Mouse (Mus musculus) liver, adult 2 months (tissue): ENCODE data around the gene Gm10096. TPM values are rescaled to one million over a fixed set of nuclear protein-coding genes. Genes with fewer than 3 reads are reported as not detected.
"Not testable (repeated sequence)": the region's sequence is repeated elsewhere in the genome, so short reads cannot be mapped to it uniquely, and the experiment has no call there.

Experiments
- DNase-seq: peaks from one replicate; pipeline ENCODE4 v3.0.0-alpha.2; 2011; ENCODE audit warnings: low read depth, low spot score; ENCODE audit errors: extremely low read depth
- H3K27ac ChIP-seq: fragments of 200-500 bp; replicated peaks from 2 replicates; pipeline ENCODE4 v1.5.1; 2012; ENCODE audit warnings: low read depth, mild to moderate bottlenecking, control low read depth, inconsistent platforms, low read length; ENCODE audit not compliant: insufficient read depth
- H3K27me3 ChIP-seq: fragments of 200-500 bp; 2 replicates; pipeline ENCODE4 v1.6.1; 2012; ENCODE audit warnings: mild to moderate bottlenecking, moderate library complexity, low read length, inconsistent platforms; ENCODE audit not compliant: control insufficient read depth, insufficient read depth
- H3K36me3 ChIP-seq: fragments of 200-500 bp; 2 replicates; pipeline ENCODE4 v1.6.1; 2012; ENCODE audit warnings: low read length, inconsistent platforms; ENCODE audit not compliant: control insufficient read depth, insufficient read depth
- H3K4me1 ChIP-seq: fragments of 200-500 bp; 2 replicates; pipeline ENCODE4 v1.6.1; 2011; ENCODE audit warnings: low read length; ENCODE audit not compliant: control insufficient read depth, insufficient read depth
- H3K4me3 ChIP-seq: fragments of 200-500 bp; 2 replicates; pipeline ENCODE4 v1.5.1; 2011; ENCODE audit warnings: low read depth, mild to moderate bottlenecking, control low read depth, low read length, moderate library complexity; ENCODE audit not compliant: insufficient read depth
- H3K79me2 ChIP-seq: fragments of 200-500 bp; 2 replicates; pipeline ENCODE4 v1.6.1; 2012; ENCODE audit warnings: inconsistent platforms, mild to moderate bottlenecking, low read length, moderate library complexity; ENCODE audit not compliant: control insufficient read depth, insufficient read depth
- H3K9ac ChIP-seq: fragments of 200-500 bp; 2 replicates; pipeline ENCODE4 v1.6.1; 2012; ENCODE audit warnings: low read depth, mild to moderate bottlenecking, control low read depth, inconsistent platforms, low read length
- WGBS: fragments of 180-500 bp; shearing (Covaris S2); methylation state at CpG from one replicate; pipeline ENCODE4 v1.1.7; 2018; 5-methylcytosine and 5-hydroxymethylcytosine counted together
- polyA plus RNA-seq: library from polyadenylated mRNA; depleted of rRNA; stranded (reverse); fragments of >200 nt; gene quantifications from 2 replicates; pipeline ENCODE4 v1.2.3, GENCODE M21; 2012; rRNA removed
- total RNA-seq: library from RNA; depleted of rRNA; stranded (reverse); fragments of >200 nt; gene quantifications from 2 replicates; pipeline ENCODE4 v1.2.3, GENCODE M21; 2014; rRNA removed

Gene Gm10096
- total RNA-seq (not detected in 2 replicates), polyA plus RNA-seq (not detected in 2 replicates)

DNA sequence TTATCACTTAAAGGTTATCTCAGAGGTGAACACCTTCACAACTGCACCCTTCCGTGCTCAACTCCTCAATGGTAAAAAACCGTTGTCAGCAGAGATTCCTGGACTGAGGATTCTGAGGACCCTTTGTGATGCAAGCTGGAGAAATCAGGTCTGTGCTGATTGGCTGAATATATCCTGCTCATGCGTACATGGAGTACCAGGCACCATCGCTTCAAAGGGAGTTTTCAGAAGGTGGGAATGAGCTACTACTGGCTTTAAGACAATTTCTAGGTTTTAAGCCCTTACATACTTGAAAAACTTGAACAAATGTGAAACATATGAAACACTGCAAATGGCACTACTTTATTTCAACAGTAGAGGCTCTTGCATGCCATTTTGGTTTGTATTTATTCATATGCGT is at the start of gene Gm10096:
Gene Gm10096 (minus strand): TSS at position 101 of the 400 bp plus-strand sequence.
- not testable (repeated sequence) for H3K27ac ChIP-seq, H3K4me1 ChIP-seq, H3K9ac ChIP-seq, H3K27me3 ChIP-seq, H3K36me3 ChIP-seq, H3K79me2 ChIP-seq, DNase-seq, H3K4me3 ChIP-seq
- no CpG with 5 or more reads among the region's 5 CpGs for WGBS
